22 mouse cellular contexts compared by ENCODE assay signal in the genomic region with DNA sequence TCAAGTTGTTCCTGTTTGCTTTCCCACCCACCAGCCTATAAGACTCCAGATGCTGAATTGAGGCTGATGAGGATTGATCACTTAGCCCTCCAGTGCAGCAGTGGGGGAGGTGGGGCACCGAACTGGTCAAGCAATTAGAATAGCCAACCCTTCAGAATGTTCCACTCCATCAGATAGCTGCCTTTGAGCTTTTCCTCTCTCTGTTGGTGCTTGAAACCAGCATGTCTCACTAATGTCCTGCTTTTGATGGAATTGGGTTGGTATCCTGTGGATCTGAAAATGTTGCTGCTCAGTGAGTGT.
DNase-seq lines count a peak whose midpoint lies in the region; ATAC-seq lines count a peak whose summit lies in the region.
"Had no signal": no experiment of that assay in that cellular context is flagged by ENCODE, and none has a peak within 500 bp of the region (broad histone marks: within the 10 kb centered on the region; RNA-seq: fewer than 3 reads in every experiment).

No protein-coding gene starts in this region.

- no peaks in the 10 kb centered on the region for H3K36me3 ChIP-seq in hindbrain, embryonic 13.5 days
- H3K36me3 ChIP-seq in hindbrain, embryonic 10.5 days = no peaks in the 10 kb centered on the region
- no peaks in the 10 kb centered on the region for H3K36me3 ChIP-seq in hindbrain, embryonic 16.5 days (ENCODE audit: control insufficient read depth, insufficient read depth, low read length)
- H3K36me3 ChIP-seq in hindbrain, embryonic 12.5 days = no peaks in the 10 kb centered on the region
- H3K36me3 ChIP-seq: forebrain, embryonic 10.5 days; G1E had no signal

- no peak overlapping the region for H3K4me3 ChIP-seq in hindbrain, embryonic 13.5 days
- H3K4me3 ChIP-seq in hindbrain, embryonic 10.5 days = no peak overlapping the region
- no peak overlapping the region for H3K4me3 ChIP-seq in hindbrain, embryonic 16.5 days (ENCODE audit: low read length)
- H3K4me3 ChIP-seq in hindbrain, embryonic 12.5 days = no peak overlapping the region
- H3K4me3 ChIP-seq: forebrain, embryonic 10.5 days; forebrain, embryonic 13.5 days had no signal

- 0 out of 2 replicates have a peak, but pooled peaks have one; percentile 36 for ATAC-seq in hindbrain, embryonic 13.5 days (ENCODE audit: low FRiP score)
- 0 out of 2 replicates have a peak, but pooled peaks have one; percentile 45 for ATAC-seq in hindbrain, embryonic 16.5 days
- ATAC-seq in hindbrain, embryonic 12.5 days (ENCODE audit: low FRiP score) = no peak
- ATAC-seq: forebrain, embryonic 13.5 days; forebrain, embryonic 16.5 days; Patski had no signal

- no peak for DNase-seq in hindbrain, embryonic 10.5 days (ENCODE audit: low spot score)
- DNase-seq in kidney, postnatal 4 days = peak; percentile 17 to 29
- no peak for DNase-seq in kidney, adult 18-20 months
- DNase-seq: adrenal gland, postnatal 10 days; adrenal gland, postnatal 36 days; B cell, adult 2 months; cerebellum, adult 18-20 months; cerebellum, adult 9-10 months; cerebellum, postnatal 14 days; gastrocnemius, postnatal 10 days; gastrocnemius, postnatal 36 days; heart, postnatal 36 days had no signal

- no peaks in the 10 kb centered on the region for H3K4me1 ChIP-seq in hindbrain, embryonic 13.5 days (replicated peaks)
- no peaks in the 10 kb centered on the region for H3K4me1 ChIP-seq in hindbrain, embryonic 10.5 days (replicated peaks)
- no peaks in the 10 kb centered on the region for H3K4me1 ChIP-seq in hindbrain, embryonic 16.5 days (ENCODE audit: control insufficient read depth, insufficient read depth, low read depth, low read length)
- no peaks in the 10 kb centered on the region for H3K4me1 ChIP-seq in hindbrain, embryonic 12.5 days
- H3K4me1 ChIP-seq: forebrain, embryonic 13.5 days had no signal

- 42% methylated on average over 1 of the region's 1 CpGs for WGBS in hindbrain, embryonic 13.5 days
- 53% methylated on average over 1 of the region's 1 CpGs for WGBS in hindbrain, embryonic 10.5 days
- 58% methylated on average over 1 of the region's 1 CpGs for WGBS in hindbrain, embryonic 16.5 days
- WGBS in hindbrain, embryonic 12.5 days = 68% methylated on average over 1 of the region's 1 CpGs

- H3K4me2 ChIP-seq in hindbrain, embryonic 13.5 days = no peak overlapping the region
- H3K4me2 ChIP-seq in hindbrain, embryonic 16.5 days (ENCODE audit: low read length) = no peak overlapping the region
- H3K4me2 ChIP-seq in hindbrain, embryonic 12.5 days (replicated peaks) = no peak overlapping the region
- H3K4me2 ChIP-seq: forebrain, embryonic 13.5 days; heart, embryonic 11.5 days had no signal

- no peaks in the 10 kb centered on the region for H3K9me3 ChIP-seq in hindbrain, embryonic 13.5 days
- no peaks in the 10 kb centered on the region for H3K9me3 ChIP-seq in hindbrain, embryonic 10.5 days
- no peaks in the 10 kb centered on the region for H3K9me3 ChIP-seq in hindbrain, embryonic 16.5 days (ENCODE audit: control insufficient read depth, low read length)
- H3K9me3 ChIP-seq in hindbrain, embryonic 12.5 days (replicated peaks) = no peaks in the 10 kb centered on the region
- H3K9me3 ChIP-seq: forebrain, embryonic 10.5 days; forebrain, embryonic 13.5 days; G1E had no signal

- H3K9ac ChIP-seq in hindbrain, embryonic 13.5 days = 0 out of 2 replicates have a peak overlapping the region, but pooled peaks have one; percentile 29
- H3K9ac ChIP-seq in hindbrain, embryonic 16.5 days (ENCODE audit: low read depth, low read length) = no peak overlapping the region
- no peak overlapping the region for H3K9ac ChIP-seq in hindbrain, embryonic 12.5 days
- H3K9ac ChIP-seq: forebrain, embryonic 13.5 days had no signal

- H3K27ac ChIP-seq in hindbrain, embryonic 13.5 days = no peak overlapping the region
- no peak overlapping the region for H3K27ac ChIP-seq in hindbrain, embryonic 10.5 days
- no peak overlapping the region for H3K27ac ChIP-seq in hindbrain, embryonic 16.5 days (ENCODE audit: low read depth, low read length)
- H3K27ac ChIP-seq in hindbrain, embryonic 12.5 days = no peak overlapping the region
- H3K27ac ChIP-seq: forebrain, embryonic 10.5 days; forebrain, embryonic 13.5 days had no signal

- H3K27me3 ChIP-seq in hindbrain, embryonic 13.5 days = no peaks in the 10 kb centered on the region
- no peaks in the 10 kb centered on the region for H3K27me3 ChIP-seq in hindbrain, embryonic 10.5 days (ENCODE audit: insufficient read depth, poor library complexity, severe bottlenecking)
- H3K27me3 ChIP-seq in hindbrain, embryonic 16.5 days (replicated peaks; ENCODE audit: control insufficient read depth, insufficient read depth, low read length) = no peaks in the 10 kb centered on the region
- no peaks in the 10 kb centered on the region for H3K27me3 ChIP-seq in hindbrain, embryonic 12.5 days
- H3K27me3 ChIP-seq: CH12.LX; forebrain, embryonic 13.5 days; Patski had no signal

Comparison
In these comparisons a context has a peak if more than half of its experiments do, and no peak if none do; other contexts are left out.
1. DNase-seq: peak in kidney, postnatal 4 days (2 of 2); none in hindbrain, embryonic 10.5 days (single experiment) and kidney, adult 18-20 months (single experiment).